Mouse (Mus musculus) limb, embryonic 12.5 days (tissue): ENCODE data around the gene Ktn1. TPM values are rescaled to one million over a fixed set of nuclear protein-coding genes. Genes with fewer than 3 reads are reported as not detected.

Source experiments
- ATAC-seq: fragments of 200-750 bp; cut with Nextera tagmentation; 2 replicates; pipeline ENCODE4 v1.8.0; 2017; ENCODE audit warnings: low read depth, moderate TSS enrichment; ENCODE audit not compliant: insufficient number of reproducible peaks, insufficient read depth, low FRiP score, low TSS enrichment
- H3K27ac ChIP-seq: fragments of 300-500 bp; sonication (generic); 2 replicates; pipeline ENCODE4 v1.5.1; 2016; ENCODE audit warnings: mild to moderate bottlenecking, moderate library complexity
- H3K27me3 ChIP-seq: fragments of 300-500 bp; sonication (generic); 2 replicates; pipeline ENCODE4 v1.6.1; 2016; ENCODE audit warnings: mild to moderate bottlenecking, moderate library complexity
- H3K36me3 ChIP-seq: fragments of 300-500 bp; sonication (generic); 2 replicates; pipeline ENCODE4 v1.6.1; 2016; ENCODE audit warnings: mild to moderate bottlenecking, moderate library complexity
- H3K4me1 ChIP-seq: fragments of 300-500 bp; sonication (generic); replicated peaks from 2 replicates; pipeline ENCODE4 v1.6.1; 2016
- H3K4me2 ChIP-seq: fragments of 300-500 bp; sonication (generic); 2 replicates; pipeline ENCODE4 v1.6.1; 2016; ENCODE audit warnings: mild to moderate bottlenecking, moderate library complexity
- H3K4me3 ChIP-seq: fragments of 300-500 bp; sonication (generic); replicated peaks from 2 replicates; pipeline ENCODE4 v1.5.1; 2016; ENCODE audit warnings: mild to moderate bottlenecking
- H3K9ac ChIP-seq: fragments of 300-500 bp; sonication (generic); replicated peaks from 2 replicates; pipeline ENCODE4 v1.6.1; 2016; ENCODE audit warnings: mild to moderate bottlenecking, moderate library complexity
- H3K9me3 ChIP-seq: fragments of 300-500 bp; sonication (generic); 2 replicates; pipeline ENCODE4 v1.6.1; 2016; ENCODE audit warnings: mild to moderate bottlenecking, moderate library complexity
- whole genome bisulfite sequencing: fragments of 180-500 bp; shearing (Covaris S2); methylation state at CpG from one replicate; pipeline ENCODE4 v1.1.7; 2016; 5-methylcytosine and 5-hydroxymethylcytosine counted together
- polyA plus RNA-seq: library from polyadenylated mRNA; unstranded; fragments of >200 nt; fragmentation: Nextera tagmentation; extraction: Ambion mirVana; gene quantifications from 2 replicates; pipeline ENCODE4 v1.2.1, GENCODE M21; 2016

Ktn1 gene
- polyA plus RNA-seq, 1 experiment from 2014 or later, result 63.0 TPM

DNA sequence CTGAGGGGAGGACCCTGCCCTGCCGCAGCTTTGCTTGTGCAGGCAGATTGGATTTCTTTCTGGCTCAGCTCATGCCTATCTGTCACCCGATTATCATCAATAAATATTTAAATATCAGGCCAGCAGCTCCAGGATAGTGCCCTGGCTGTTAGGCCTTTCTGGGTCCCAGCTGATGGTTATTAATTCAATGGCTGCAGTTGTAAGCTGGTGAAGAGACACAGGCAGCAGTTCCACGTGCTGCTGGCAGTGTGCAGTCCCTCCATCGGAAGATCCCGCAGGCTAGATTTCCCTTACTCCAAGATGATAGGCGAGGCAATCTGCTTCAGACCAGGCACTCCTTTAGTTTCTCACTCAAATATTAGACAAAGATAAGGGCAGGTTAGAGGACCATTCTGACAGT is 116.9 kb downstream of the Ktn1 start:
- WGBS, result 78% methylated on average over 6 of the region's 6 CpGs

GRCm38 (mm10) chr14:47765796-47766195 is 117.5 kb downstream of the Ktn1 start:
- Histone ChIP-seq H3K4me1 (no peaks in the 10 kb centered on the region; the same call in 1 of the 2 replicates), H3K4me3 (no peak overlapping the region), H3K4me2 (no peak overlapping the region), H3K27me3 (no peaks in the 10 kb centered on the region), H3K9ac (no peak overlapping the region), H3K27ac (no peak overlapping the region), H3K9me3 (no peaks in the 10 kb centered on the region), H3K36me3 (no peaks in the 10 kb centered on the region)
- no peak for ATAC-seq
- 83% methylated on average over 3 of the region's 3 CpGs for whole genome bisulfite sequencing

More for the DNA sequence above, 116.9 kb downstream of the Ktn1 start:
- H3K4me1 ChIP-seq, result no peaks in the 10 kb centered on the region
- no peaks in the 10 kb centered on the region for H3K36me3 ChIP-seq
- no peaks in the 10 kb centered on the region for H3K27me3 ChIP-seq
- no peak overlapping the region for H3K9ac ChIP-seq
- no peaks in the 10 kb centered on the region for H3K9me3 ChIP-seq
- no peak overlapping the region for H3K4me3 ChIP-seq
- no peak for ATAC-seq
- H3K27ac ChIP-seq, result no peak overlapping the region
- no peak overlapping the region for H3K4me2 ChIP-seq

GRCm38 (mm10) chr14:47766373-47766772 is 118.1 kb downstream of the Ktn1 start:
- Histone ChIP-seq H3K9me3 (no peaks in the 10 kb centered on the region), H3K27me3 (no peaks in the 10 kb centered on the region), H3K36me3 (no peaks in the 10 kb centered on the region), H3K9ac (no peak overlapping the region), H3K4me3 (no peak overlapping the region), H3K27ac (no peak overlapping the region), H3K4me2 (no peak overlapping the region), H3K4me1 (no peaks in the 10 kb centered on the region; the same call in 1 of the 2 replicates)
- no peak for ATAC-seq
- 70% methylated on average over 2 of the region's 2 CpGs for WGBS

GRCm38 (mm10) chr14:47771496-47771895 is 123.2 kb downstream of the Ktn1 start:
- no peaks in the 10 kb centered on the region; the same call in 1 of the 2 replicates for H3K4me1 ChIP-seq
- H3K9me3 ChIP-seq, result no peaks in the 10 kb centered on the region
- no peak overlapping the region for H3K27ac ChIP-seq
- no peak overlapping the region for H3K9ac ChIP-seq
- H3K4me2 ChIP-seq, result no peak overlapping the region
- WGBS, result 84% methylated on average over 4 of the region's 4 CpGs
- no peak for ATAC-seq
- H3K36me3 ChIP-seq, result no peaks in the 10 kb centered on the region
- no peaks in the 10 kb centered on the region for H3K27me3 ChIP-seq
- no peak overlapping the region for H3K4me3 ChIP-seq

GRCm38 (mm10) chr14:47775543-47775942 is 127.3 kb downstream of the Ktn1 start:
- Histone ChIP-seq H3K36me3 (no peaks in the 10 kb centered on the region), H3K4me1 (no peaks in the 10 kb centered on the region; the same call in 1 of the 2 replicates), H3K27ac (no peak overlapping the region), H3K4me3 (no peak overlapping the region), H3K9me3 (no peaks in the 10 kb centered on the region), H3K9ac (no peak overlapping the region), H3K4me2 (no peak overlapping the region), H3K27me3 (no peaks in the 10 kb centered on the region)
- no peak for ATAC-seq
- 88% methylated on average over 3 of the region's 3 CpGs for WGBS

DNA sequence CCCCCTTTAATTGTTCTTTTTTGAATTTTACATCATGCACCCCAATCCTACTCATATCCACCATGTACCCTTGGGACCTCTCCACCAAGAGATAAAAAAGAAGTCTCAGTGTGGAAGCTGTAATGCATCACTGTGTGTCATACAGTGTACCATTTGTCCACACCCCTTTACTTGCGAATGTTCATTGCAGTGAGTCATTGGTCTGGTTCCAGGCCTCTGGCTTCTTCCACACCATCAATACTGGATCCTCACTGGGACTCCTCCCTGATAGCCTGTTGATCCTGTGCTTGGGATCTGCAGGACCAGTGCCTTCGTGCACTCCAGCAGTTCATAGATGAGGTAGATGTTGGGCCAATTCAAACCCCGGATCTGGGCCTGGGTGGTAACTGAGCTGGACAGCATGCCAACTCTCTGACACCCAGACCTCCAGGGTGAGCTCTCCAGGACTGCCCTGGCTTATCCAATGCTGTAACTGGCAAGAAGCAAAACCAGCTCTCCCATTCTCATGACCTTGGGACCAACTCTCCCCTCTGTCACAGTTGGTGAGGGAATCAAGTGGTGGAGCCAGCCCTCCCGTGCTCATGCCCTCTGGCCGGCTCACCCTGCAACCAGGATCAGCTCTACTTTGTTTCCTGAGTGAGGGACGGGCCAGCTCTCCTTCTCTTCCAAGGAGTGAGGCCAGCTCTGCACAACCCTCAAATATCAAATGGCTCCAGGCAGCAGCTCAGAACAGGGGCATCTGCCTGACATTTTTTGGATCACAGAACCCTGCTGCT is 128.2 kb downstream of the Ktn1 start:
- 80% methylated on average over 6 of the region's 6 CpGs for WGBS
- Histone ChIP-seq H3K27ac (no peak overlapping the region), H3K9me3 (no peaks in the 10 kb centered on the region), H3K27me3 (no peaks in the 10 kb centered on the region), H3K36me3 (no peaks in the 10 kb centered on the region), H3K9ac (no peak overlapping the region), H3K4me2 (no peak overlapping the region), H3K4me3 (no peak overlapping the region), H3K4me1 (no peaks in the 10 kb centered on the region)
- no peak for ATAC-seq

- H3K36me3 ChIP-seq, result no peaks in the 10 kb centered on the region
- H3K4me1 ChIP-seq, result peaks cover 6% of the 10 kb centered on the region; the same call in 1 of the 2 replicates
- H3K4me3 ChIP-seq, result no peak overlapping the region
- WGBS, result 17% methylated on average over 4 of the region's 4 CpGs
- no peaks in the 10 kb centered on the region for H3K27me3 ChIP-seq
- no peak for ATAC-seq
- no peaks in the 10 kb centered on the region for H3K9me3 ChIP-seq
- H3K9ac ChIP-seq, result no peak overlapping the region
- no peak overlapping the region for H3K27ac ChIP-seq
- H3K4me2 ChIP-seq, result no peak overlapping the region
Observed at GRCm38 (mm10) chr14:47786112-47786511, 137.9 kb downstream of the Ktn1 start.

Other genes starting within 250 kb of the Ktn1 start
- 69.0 and 71.0 TPM in 2 replicates for gene Dlgap5, start 230.0 kb upstream of the Ktn1 start, polyA plus RNA-seq
- gene Fbxo34, start 198.0 kb upstream of the Ktn1 start, polyA plus RNA-seq, result 27.2 and 28.1 TPM in 2 replicates
- 19.4 and 20.2 TPM in 2 replicates for gene Atg14, start 77.8 kb upstream of the Ktn1 start, polyA plus RNA-seq